Mouse (Mus musculus) liver, embryonic 11.5 days (tissue): Measurements from ENCODE around the gene Slc12a8. TPM values are rescaled to one million over a fixed set of nuclear protein-coding genes. Genes with fewer than 3 reads are reported as not detected.
A peak's percentile ranks its signal among the peaks of the same experiment; 100 is the strongest.

Experiments
- ATAC-seq: fragments of 200-750 bp; cut with Nextera tagmentation; replicated peaks from 2 replicates; pipeline ENCODE4 v1.8.0; 2017; ENCODE audit warnings: moderate number of reproducible peaks, mild to moderate bottlenecking, moderate TSS enrichment, moderate library complexity; ENCODE audit not compliant: low FRiP score
- DNase-seq: peaks from one replicate; pipeline ENCODE4 v3.0.0-alpha.2; 2017; ENCODE audit warnings: low spot score
- H3K27ac ChIP-seq: fragments of 300-500 bp; sonication (generic); 2 replicates; pipeline ENCODE4 v1.5.1; 2014; ENCODE audit warnings: mild to moderate bottlenecking, low read depth, low read length, control low read depth
- H3K27me3 ChIP-seq: fragments of 300-500 bp; sonication (generic); replicated peaks from 2 replicates; pipeline ENCODE4 v1.6.1; 2014; ENCODE audit warnings: low read length, mixed read lengths; ENCODE audit not compliant: control insufficient read depth, insufficient read depth
- H3K36me3 ChIP-seq: fragments of 300-500 bp; sonication (generic); 2 replicates; pipeline ENCODE4 v1.6.1; 2014; ENCODE audit warnings: mild to moderate bottlenecking, low read length, moderate library complexity, mixed read lengths; ENCODE audit not compliant: control insufficient read depth, insufficient read depth
- H3K4me1 ChIP-seq: fragments of 300-500 bp; sonication (generic); replicated peaks from 2 replicates; pipeline ENCODE4 v1.6.1; 2014; ENCODE audit warnings: low read length, mixed read lengths; ENCODE audit not compliant: control insufficient read depth, insufficient read depth
- H3K4me2 ChIP-seq: fragments of 300-500 bp; sonication (generic); 2 replicates; pipeline ENCODE4 v1.6.1; 2014; ENCODE audit warnings: mild to moderate bottlenecking, control low read depth, moderate library complexity
- H3K4me3 ChIP-seq: fragments of 300-500 bp; sonication (generic); 2 replicates; pipeline ENCODE4 v1.5.1; 2014; ENCODE audit warnings: low read depth, low read length, control low read depth
- H3K9ac ChIP-seq: fragments of 300-500 bp; sonication (generic); 2 replicates; pipeline ENCODE4 v1.6.1; 2014; ENCODE audit warnings: low read depth, low read length, control low read depth
- H3K9me3 ChIP-seq: fragments of 300-500 bp; sonication (generic); 2 replicates; pipeline ENCODE4 v1.6.1; 2016; ENCODE audit warnings: low read length, inconsistent platforms, mixed read lengths; ENCODE audit not compliant: control insufficient read depth
- WGBS: fragments of 180-500 bp; shearing (Covaris S2); extraction: QIAGEN DNeasy Blood & Tissue Kit; methylation state at CpG from one replicate; pipeline ENCODE4 v1.1.7; 2014; 5-methylcytosine and 5-hydroxymethylcytosine counted together
- polyA plus RNA-seq: library from polyadenylated mRNA; unstranded; fragments of >200 nt; fragmentation: Nextera tagmentation; extraction: Ambion mirVana; gene quantifications from 2 replicates; pipeline ENCODE4 v1.2.1, GENCODE M21; 2014

Gene Slc12a8
- polyA plus RNA-seq, 1 experiment from 2014 or later, result 0.16 TPM

- Histone ChIP-seq H3K4me2 (peak overlapping the region; percentile 2; the same call in 1 of the 2 replicates), H3K4me1 (peaks cover 9% of the 10 kb centered on the region), H3K36me3 (no peaks in the 10 kb centered on the region; the same call in 1 of the 2 replicates), H3K27ac (no peak overlapping the region), H3K27me3 (no peaks in the 10 kb centered on the region), H3K9ac (no peak overlapping the region), H3K9me3 (no peaks in the 10 kb centered on the region), H3K4me3 (no peak overlapping the region)
- ATAC-seq, result no peak
- no peak for DNase-seq
- 14% methylated on average over 6 of the region's 6 CpGs for WGBS
Observed at GRCm38 (mm10) chr16:33705258-33705657, 188.1 kb downstream of the Slc12a8 start.

GRCm38 (mm10) chr16:33706111-33706890, 189.2 kb downstream of the Slc12a8 start:
- no peak for ATAC-seq
- Histone ChIP-seq H3K36me3 (no peaks in the 10 kb centered on the region; the same call in 1 of the 2 replicates), H3K4me1 (peaks cover 9% of the 10 kb centered on the region), H3K4me2 (no peak overlapping the region), H3K27me3 (no peaks in the 10 kb centered on the region), H3K4me3 (no peak overlapping the region), H3K27ac (no peak overlapping the region), H3K9me3 (no peaks in the 10 kb centered on the region), H3K9ac (no peak overlapping the region)
- no peak for DNase-seq
- 89% methylated on average over 14 of the region's 14 CpGs for WGBS

- DNase-seq (no peak), ATAC-seq (no peak)
- Histone ChIP-seq H3K9ac (no peak overlapping the region), H3K9me3 (no peaks in the 10 kb centered on the region), H3K4me1 (peaks cover 9% of the 10 kb centered on the region), H3K27ac (no peak overlapping the region), H3K4me2 (no peak overlapping the region), H3K36me3 (peaks cover 3% of the 10 kb centered on the region; the same call in 1 of the 2 replicates), H3K27me3 (no peaks in the 10 kb centered on the region), H3K4me3 (no peak overlapping the region)
- 88% methylated on average over 10 of the region's 10 CpGs for WGBS
Observed at GRCm38 (mm10) chr16:33708031-33708430, 190.9 kb downstream of the Slc12a8 start.

GRCm38 (mm10) chr16:33708585-33709397, 191.7 kb downstream of the Slc12a8 start:
- 89% methylated on average over 12 of the region's 12 CpGs for whole genome bisulfite sequencing
- no peak overlapping the region for H3K4me2 ChIP-seq
- no peak overlapping the region for H3K9ac ChIP-seq
- H3K27ac ChIP-seq, result no peak overlapping the region
- H3K9me3 ChIP-seq, result no peaks in the 10 kb centered on the region
- ATAC-seq (no peak), DNase-seq (no peak)
- no peaks in the 10 kb centered on the region for H3K27me3 ChIP-seq
- peaks cover 14% of the 10 kb centered on the region for H3K4me1 ChIP-seq
- H3K4me3 ChIP-seq, result no peak overlapping the region
- peaks cover 3% of the 10 kb centered on the region; the same call in 1 of the 2 replicates for H3K36me3 ChIP-seq

Other genes with a start within 250 kb of the Slc12a8 start
- gene Zfp148, start 136.5 kb upstream of the Slc12a8 start, polyA plus RNA-seq, result 27.5 and 32.1 TPM in 2 replicates
- gene Heg1, start 167.0 kb downstream of the Slc12a8 start, polyA plus RNA-seq, result 14.6 and 17.7 TPM in 2 replicates